Mouse (Mus musculus) A20 (cell line): ENCODE measurements at regions not wholly inside any gene's neighbourhood (a gene's known extent, or its start where the extent isn't known, plus 50 kb on each side); places are given as distances from the start of the nearest gene placed in this dataset.

Experiments
- DNase-seq: peaks from one replicate; pipeline ENCODE4 v3.0.0-alpha.2; 2011; ENCODE audit warnings: low read depth, low spot score

GRCm38 (mm10) chr2:46468936-46469629 is 1351.9 kb upstream of the Zeb2 start:
- no peak for DNase-seq

GRCm38 (mm10) chr2:46465389-46465788 is 1348.2 kb upstream of the Zeb2 start:
- no peak for DNase-seq

GRCm38 (mm10) chr2:46464913-46465312 is 1347.7 kb upstream of the Zeb2 start:
- DNase-seq, result no peak

GRCm38 (mm10) chr2:46462670-46463069 is 1345.5 kb upstream of the Zeb2 start:
- peak; percentile 30 for DNase-seq

- no peak for DNase-seq
Measured at GRCm38 (mm10) chr2:46450698-46451097, 1333.5 kb upstream of the Zeb2 start.

GRCm38 (mm10) chr2:46445306-46445705 is 1328.1 kb upstream of the Zeb2 start:
- DNase-seq, result no peak

GRCm38 (mm10) chr2:46443686-46444180 is 1326.5 kb upstream of the Zeb2 start:
- peak; percentile 60 for DNase-seq

- no peak for DNase-seq
Measured at GRCm38 (mm10) chr2:46443061-46443685, 1326.0 kb upstream of the Zeb2 start.

- DNase-seq, result no peak
Measured at GRCm38 (mm10) chr2:46442576-46442975, 1325.4 kb upstream of the Zeb2 start.

GRCm38 (mm10) chr2:46441927-46442326 is 1324.7 kb upstream of the Zeb2 start:
- DNase-seq, result no peak

- no peak for DNase-seq
Measured at GRCm38 (mm10) chr2:46441348-46441747, 1324.2 kb upstream of the Zeb2 start.

GRCm38 (mm10) chr2:46440038-46440437 is 1322.8 kb upstream of the Zeb2 start:
- DNase-seq, result no peak

GRCm38 (mm10) chr2:46418281-46418680 is 1301.1 kb upstream of the Zeb2 start:
- no peak for DNase-seq

GRCm38 (mm10) chr2:46402373-46403114 is 1285.3 kb upstream of the Zeb2 start:
- DNase-seq, result no peak

- DNase-seq, result no peak
Measured at GRCm38 (mm10) chr2:46394161-46394560, 1277.0 kb upstream of the Zeb2 start.

- no peak for DNase-seq
Measured at GRCm38 (mm10) chr2:46372847-46373461, 1255.8 kb upstream of the Zeb2 start.

GRCm38 (mm10) chr2:46371755-46372154 is 1254.6 kb upstream of the Zeb2 start:
- peak; percentile 59 for DNase-seq

GRCm38 (mm10) chr2:46370949-46371348 is 1253.8 kb upstream of the Zeb2 start:
- peak; percentile 89 for DNase-seq

- peak; percentile 22 for DNase-seq
Measured at GRCm38 (mm10) chr2:46368882-46369281, 1251.7 kb upstream of the Zeb2 start.

- DNase-seq, result no peak
Measured at GRCm38 (mm10) chr2:46366135-46366485, 1248.9 kb upstream of the Zeb2 start.

- DNase-seq, result peak; percentile 90
Measured at GRCm38 (mm10) chr2:46365428-46366134, 1248.4 kb upstream of the Zeb2 start.
